ENCODE assay signal across 8 mouse cellular contexts in genomic region chr11:102579165-102580033, GRCm38 (mm10). TPM values are rescaled to one million over a fixed set of nuclear protein-coding genes. Genes with fewer than 3 reads are reported as not detected.
DNase-seq lines count a peak whose midpoint lies in the region; ATAC-seq and TF ChIP-seq lines count a peak whose summit lies in the region.

Gene Gm11627 (minus strand): TSS chr11:102579461.

- no peak within 1 kb of the TSS for H3ac ChIP-seq in myocyte (ENCODE audit: control insufficient read depth, insufficient read length)

- peak within 1 kb of the TSS; percentile 47 for H3K9ac ChIP-seq in kidney, embryonic 15.5 days
- no peak within 1 kb of the TSS for H3K9ac ChIP-seq in forebrain, postnatal 0 days

- peak within 1 kb of the TSS; percentile 88 for H3K27ac ChIP-seq in kidney, embryonic 15.5 days
- peak within 1 kb of the TSS; percentile 42 for H3K27ac ChIP-seq in forebrain, postnatal 0 days (ENCODE audit: low read depth, low read length)

- peak; percentile 37; the same call in 1 of the 2 replicates for ATAC-seq in kidney, embryonic 15.5 days (replicated peaks; ENCODE audit: low FRiP score)
- ATAC-seq in forebrain, postnatal 0 days = peak; percentile 82

- no peaks in the 10 kb centered on the region for H3K79me2 ChIP-seq in myocyte (ENCODE audit: control insufficient read depth, insufficient read depth)

- intact Hi-C loops in left cerebral cortex, postnatal 25 days (cut with DNase I) = no loop called here

- no peak for TF ChIP-seq CTCF in forebrain, postnatal 0 days (IDR thresholded peaks at IDR 0.05; ENCODE audit: low read depth)

- WGBS in kidney, embryonic 15.5 days = 13% methylated on average over 23 of the region's 23 CpGs
- 4% methylated on average over 23 of the region's 23 CpGs for WGBS in forebrain, postnatal 0 days

- H3K4me2 ChIP-seq in kidney, embryonic 15.5 days = peak within 1 kb of the TSS; percentile 61
- H3K4me2 ChIP-seq in forebrain, postnatal 0 days (ENCODE audit: low read depth) = peak within 1 kb of the TSS; percentile 39
- H3K4me2 ChIP-seq in myocyte (ENCODE audit: low read depth) = peak within 1 kb of the TSS; percentile 65

- H3K36me3 ChIP-seq in kidney, embryonic 15.5 days = no peaks in the 10 kb centered on the region
- H3K36me3 ChIP-seq in forebrain, postnatal 0 days (ENCODE audit: insufficient read depth) = no peaks in the 10 kb centered on the region
- no peaks in the 10 kb centered on the region for H3K36me3 ChIP-seq in myocyte (ENCODE audit: control insufficient read depth, insufficient read depth)

- H3K4me3 ChIP-seq in kidney, embryonic 15.5 days (replicated peaks) = peak within 1 kb of the TSS; percentile 36
- peak within 1 kb of the TSS; percentile 19 for H3K4me3 ChIP-seq in forebrain, postnatal 0 days (ENCODE audit: low read depth, low read length)
- peak within 1 kb of the TSS; percentile 11 for H3K4me3 ChIP-seq in myocyte

- H3K27me3 ChIP-seq in kidney, embryonic 15.5 days = no peaks in the 10 kb centered on the region; the same call in 1 of the 2 replicates
- H3K27me3 ChIP-seq in forebrain, postnatal 0 days (ENCODE audit: insufficient read depth, low read length) = no peaks in the 10 kb centered on the region
- H3K27me3 ChIP-seq in myocyte (ENCODE audit: control insufficient read depth, insufficient read depth, insufficient read length) = no peaks in the 10 kb centered on the region

- no peak for DNase-seq in kidney, adult 9 months
- peak; percentile 43 for DNase-seq in ZHBTc4 (ENCODE audit: low read depth, low spot score)
- peak; percentile 47 for DNase-seq in forebrain, postnatal 0 days
- peak; percentile 8 to 33 for DNase-seq in left cerebral cortex, postnatal 25 days (ENCODE audit: low spot score in 2 of 2)
- no peak for DNase-seq in cerebellum, postnatal 4 days (ENCODE audit: low spot score in 2 of 2)
- DNase-seq in urinary bladder, postnatal 10 days (ENCODE audit: low spot score) = no peak

- H3K4me1 ChIP-seq in kidney, embryonic 15.5 days = peaks cover 41% of the 10 kb centered on the region
- 0 out of 2 replicates have a peak, but pooled peaks cover 3% of the 10 kb centered on the region for H3K4me1 ChIP-seq in forebrain, postnatal 0 days (ENCODE audit: insufficient read depth)

- no peak for TF ChIP-seq POLR2A in myocyte (IDR thresholded peaks at IDR 0.05; ENCODE audit: insufficient read length, low read depth)

- H3K9me3 ChIP-seq in kidney, embryonic 15.5 days (replicated peaks) = no peaks in the 10 kb centered on the region
- no peaks in the 10 kb centered on the region for H3K9me3 ChIP-seq in forebrain, postnatal 0 days (ENCODE audit: low read length)

TF ChIP-seq in myocyte, 11 proteins besides CTCF, POLR2A, EP300 and RAD21:
- no peak for TF ChIP-seq E2F4 (IDR thresholded peaks at IDR 0.05; ENCODE audit: insufficient read depth)
- TF ChIP-seq MAX (IDR thresholded peaks at IDR 0.05; ENCODE audit: low read depth) = no peak
- no peak for TF ChIP-seq USF1 (IDR thresholded peaks at IDR 0.05; ENCODE audit: low read depth)
- TF ChIP-seq REST (IDR thresholded peaks at IDR 0.05; ENCODE audit: insufficient read depth, insufficient read length) = no peak
- no peak for TF ChIP-seq TCF3 (IDR thresholded peaks at IDR 0.05; ENCODE audit: insufficient read length, low read depth)

RNA-seq across cellular contexts. Expression of gene Gm11627, which starts in this region (rescaled TPM):
- 8.5 and 8.7 TPM in 2 replicates for polyA plus RNA-seq in kidney, embryonic 15.5 days (2015; fragmentation: Nextera tagmentation; extraction: Ambion mirVana)
- total RNA-seq in forebrain, postnatal 0 days (2014; rRNA removed) = 2.6 and 5.5 TPM in 2 replicates
- 3.7 and 5.9 TPM in 2 replicates for polyA plus RNA-seq in forebrain, postnatal 0 days (2015; fragmentation: Nextera tagmentation; extraction: Ambion mirVana)
- total RNA-seq in left cerebral cortex, postnatal 25 days (2021) = 1 to 10 TPM; 3.8 to 6.0 TPM
- 1.9 TPM for polyA plus RNA-seq in myocyte (2012; fragmentation: generic; extraction: Trizol)

Comparison
In these comparisons a context has a peak if more than half of its experiments do, and no peak if none do; other contexts are left out.
1. DNase-seq: peak in ZHBTc4 (single experiment), forebrain, postnatal 0 days (single experiment) and left cerebral cortex, postnatal 25 days (2 of 2); none in kidney, adult 9 months (single experiment), cerebellum, postnatal 4 days (0 of 2) and urinary bladder, postnatal 10 days (single experiment).
2. Peak in every context shown above with its lines, with median percentiles within 50 percentile points of each other: H3K4me2 ChIP-seq and H3K4me3 ChIP-seq.